Mouse (Mus musculus) testis, adult 2 months (tissue): ENCODE data around the gene Olfr548-ps1.

Experiments
- CTCF ChIP-seq: fragments of 200-500 bp; IDR thresholded peaks from 2 replicates; pipeline ENCODE4 v1.5.1; 2012; ENCODE audit warnings: low read depth, mild to moderate bottlenecking, inconsistent platforms, low read length, moderate library complexity; ENCODE audit not compliant: control insufficient read depth, insufficient read depth, insufficient replicate concordance
- POLR2A ChIP-seq: fragments of 200-500 bp; IDR thresholded peaks from 2 replicates; pipeline ENCODE4 v1.6.1; 2012; ENCODE audit warnings: low read depth, mild to moderate bottlenecking, inconsistent platforms, low read length, moderate library complexity; ENCODE audit not compliant: control insufficient read depth

DNA sequence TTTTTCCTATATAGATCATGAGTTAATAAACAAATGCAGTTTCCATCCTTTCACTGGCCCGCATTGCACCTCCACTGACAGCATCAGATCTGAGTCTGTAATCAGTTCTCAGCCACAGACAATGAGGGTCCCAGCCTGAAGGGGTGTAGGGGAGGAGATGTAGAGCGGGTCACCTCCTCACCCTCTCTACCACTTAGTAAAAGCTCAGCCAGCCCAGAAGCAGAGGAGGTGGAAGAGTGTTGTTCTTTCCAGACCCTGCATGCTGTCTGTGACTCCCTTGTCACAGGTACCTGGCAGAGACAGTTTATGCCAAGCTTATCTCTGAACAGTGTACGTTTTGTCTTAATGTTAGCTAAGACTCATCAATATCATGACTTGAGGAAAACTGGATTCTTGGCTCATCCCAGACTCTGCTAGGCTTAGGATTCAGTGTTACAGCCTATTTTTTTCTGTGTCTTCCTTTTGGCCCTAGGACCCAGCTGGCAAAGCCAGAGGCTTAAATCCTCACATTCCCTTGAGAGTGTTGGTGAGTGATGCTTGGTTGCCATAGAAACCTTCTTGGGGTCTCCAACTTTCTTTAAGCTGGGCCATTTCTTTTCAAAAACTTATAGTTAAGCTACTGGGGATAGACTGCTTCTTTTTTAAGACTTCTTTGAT is 32.6 kb downstream of the Olfr548-ps1 start:
- TF ChIP-seq POLR2A, result no peak
- TF ChIP-seq CTCF, result no peak
